Mouse (Mus musculus) kidney, adult 2 months (tissue): ENCODE measurements around the gene Dhx58.

Experiments
- CTCF ChIP-seq: fragments of 200-500 bp; conservative IDR thresholded peaks from 2 replicates; pipeline ENCODE4 v1.5.1; 2011; ENCODE audit warnings: low read depth, mild to moderate bottlenecking, control low read depth, low read length, moderate library complexity, mixed read lengths; ENCODE audit not compliant: insufficient read depth, insufficient read length
- POLR2A ChIP-seq: fragments of 200-500 bp; IDR thresholded peaks from one replicate; pipeline ENCODE4 v1.6.1; 2011; ENCODE audit warnings: low read depth, low read length, control low read depth

DNA sequence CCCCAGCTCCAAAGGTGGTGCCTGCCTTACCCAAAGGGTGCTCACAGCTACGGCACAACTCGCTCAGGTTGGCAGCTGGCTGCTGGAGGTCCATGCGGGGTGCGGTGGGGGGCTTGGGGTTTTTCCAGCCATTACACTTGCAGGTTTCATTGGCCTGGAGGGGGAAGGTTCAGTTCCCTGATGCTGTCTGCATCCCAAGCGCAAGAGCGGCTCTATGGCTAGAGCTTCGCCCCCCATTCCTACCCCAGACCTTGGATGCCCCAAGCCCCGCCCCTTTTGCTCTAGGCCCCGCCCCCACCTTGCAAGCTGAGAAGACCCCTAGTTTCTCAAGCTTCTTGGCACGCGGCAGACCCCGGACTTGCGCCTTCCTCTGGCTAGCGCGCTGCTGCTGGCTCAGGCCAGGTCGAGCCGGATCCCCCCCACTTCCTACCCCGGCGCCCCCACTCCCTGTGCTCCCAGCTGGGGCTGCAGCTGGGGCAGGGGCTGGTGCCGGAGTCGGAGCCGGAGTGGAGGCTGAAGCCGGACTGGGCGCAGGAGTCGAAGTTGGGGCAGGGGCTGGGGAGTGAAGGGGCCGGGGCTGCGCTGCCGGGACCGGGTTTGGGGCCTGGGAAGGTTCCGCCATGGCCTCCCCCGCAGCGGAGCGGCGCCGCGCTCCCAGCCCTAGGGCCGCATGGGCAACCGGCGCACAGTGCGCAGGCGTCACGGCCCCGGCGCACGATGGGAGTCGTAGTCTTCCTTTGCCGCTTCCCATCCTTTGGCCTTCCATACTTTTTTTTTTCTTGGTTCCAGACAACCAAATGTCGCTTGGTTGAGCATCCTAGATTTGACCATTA lies 7.9 kb upstream of the Dhx58 start, which contains the start of gene Kat2a:
- TF ChIP-seq CTCF (no peak), POLR2A (no peak)
